Mouse (Mus musculus): ENCODE data around the gene Erc2. TPM values are rescaled to one million over a fixed set of nuclear protein-coding genes. Genes with fewer than 3 reads are reported as not detected.

Gene Erc2
- total RNA-seq, 1 experiment from 2014 or later: not detected

- ATAC-seq (replicated peaks; ENCODE audit: insufficient number of reproducible peaks, low FRiP score, low TSS enrichment, poor library complexity, severe bottlenecking): no peak
These were observed 36.4 kb downstream of the Erc2 start for GRCm38 (mm10) chr14:27658616-27659015.

- no peak for ATAC-seq (replicated peaks; ENCODE audit: insufficient number of reproducible peaks, low FRiP score, low TSS enrichment, poor library complexity, severe bottlenecking)
These were observed 39.2 kb downstream of the Erc2 start for GRCm38 (mm10) chr14:27661466-27661865.

GRCm38 (mm10) chr14:27662251-27662650, 40.0 kb downstream of the Erc2 start:
- ATAC-seq (replicated peaks; ENCODE audit: insufficient number of reproducible peaks, low FRiP score, low TSS enrichment, poor library complexity, severe bottlenecking): no peak

- ATAC-seq (replicated peaks; ENCODE audit: insufficient number of reproducible peaks, low FRiP score, low TSS enrichment, poor library complexity, severe bottlenecking): no peak
These were observed 45.0 kb downstream of the Erc2 start for GRCm38 (mm10) chr14:27667016-27667852.

GRCm38 (mm10) chr14:27668151-27668550, 45.9 kb downstream of the Erc2 start:
- ATAC-seq (replicated peaks; ENCODE audit: insufficient number of reproducible peaks, low FRiP score, low TSS enrichment, poor library complexity, severe bottlenecking): no peak

GRCm38 (mm10) chr14:27669939-27670338, 47.7 kb downstream of the Erc2 start:
- ATAC-seq (replicated peaks; ENCODE audit: insufficient number of reproducible peaks, low FRiP score, low TSS enrichment, poor library complexity, severe bottlenecking): no peak

- no peak for ATAC-seq (replicated peaks; ENCODE audit: insufficient number of reproducible peaks, low FRiP score, low TSS enrichment, poor library complexity, severe bottlenecking)
These were observed 50.5 kb downstream of the Erc2 start for GRCm38 (mm10) chr14:27672761-27673160.

- ATAC-seq (replicated peaks; ENCODE audit: insufficient number of reproducible peaks, low FRiP score, low TSS enrichment, poor library complexity, severe bottlenecking): no peak
These were observed 51.9 kb downstream of the Erc2 start for GRCm38 (mm10) chr14:27674096-27674495.

- no peak for ATAC-seq (replicated peaks; ENCODE audit: insufficient number of reproducible peaks, low FRiP score, low TSS enrichment, poor library complexity, severe bottlenecking)
These were observed 52.3 kb downstream of the Erc2 start for GRCm38 (mm10) chr14:27674561-27674960.

GRCm38 (mm10) chr14:27675071-27675470, 52.8 kb downstream of the Erc2 start:
- no peak for ATAC-seq (replicated peaks; ENCODE audit: insufficient number of reproducible peaks, low FRiP score, low TSS enrichment, poor library complexity, severe bottlenecking)

GRCm38 (mm10) chr14:27682368-27683052, 60.3 kb downstream of the Erc2 start:
- ATAC-seq (replicated peaks; ENCODE audit: insufficient number of reproducible peaks, low FRiP score, low TSS enrichment, poor library complexity, severe bottlenecking): no peak

- ATAC-seq (replicated peaks; ENCODE audit: insufficient number of reproducible peaks, low FRiP score, low TSS enrichment, poor library complexity, severe bottlenecking): no peak
These were observed 73.6 kb downstream of the Erc2 start for GRCm38 (mm10) chr14:27695781-27696180.

- ATAC-seq (replicated peaks; ENCODE audit: insufficient number of reproducible peaks, low FRiP score, low TSS enrichment, poor library complexity, severe bottlenecking): no peak
These were observed 95.1 kb downstream of the Erc2 start for GRCm38 (mm10) chr14:27717364-27717763.

- ATAC-seq (replicated peaks; ENCODE audit: insufficient number of reproducible peaks, low FRiP score, low TSS enrichment, poor library complexity, severe bottlenecking): no peak
These were observed 97.4 kb downstream of the Erc2 start for GRCm38 (mm10) chr14:27719601-27720000.

- ATAC-seq (replicated peaks; ENCODE audit: insufficient number of reproducible peaks, low FRiP score, low TSS enrichment, poor library complexity, severe bottlenecking): no peak
These were observed 98.7 kb downstream of the Erc2 start for GRCm38 (mm10) chr14:27720944-27721343.

- no peak for ATAC-seq (replicated peaks; ENCODE audit: insufficient number of reproducible peaks, low FRiP score, low TSS enrichment, poor library complexity, severe bottlenecking)
These were observed 99.5 kb downstream of the Erc2 start for GRCm38 (mm10) chr14:27721759-27722158.

GRCm38 (mm10) chr14:27727541-27727940, 105.3 kb downstream of the Erc2 start:
- ATAC-seq (replicated peaks; ENCODE audit: insufficient number of reproducible peaks, low FRiP score, low TSS enrichment, poor library complexity, severe bottlenecking): no peak

- ATAC-seq (replicated peaks; ENCODE audit: insufficient number of reproducible peaks, low FRiP score, low TSS enrichment, poor library complexity, severe bottlenecking): no peak
These were observed 108.9 kb downstream of the Erc2 start for GRCm38 (mm10) chr14:27731086-27731485.

- ATAC-seq (replicated peaks; ENCODE audit: insufficient number of reproducible peaks, low FRiP score, low TSS enrichment, poor library complexity, severe bottlenecking): no peak
These were observed 117.2 kb downstream of the Erc2 start for GRCm38 (mm10) chr14:27739436-27739835.
